ENCODE assay signal across 26 mouse cellular contexts in genomic region chr6:105143870-105144269, GRCm38 (mm10).
DNase-seq lines count a peak whose midpoint lies in the region; ATAC-seq and TF ChIP-seq lines count a peak whose summit lies in the region.
"Had no signal": no experiment of that assay in that cellular context is flagged by ENCODE, and none has a peak within 500 bp of the region (broad histone marks: within the 10 kb centered on the region; RNA-seq: fewer than 3 reads in every experiment).

No protein-coding gene starts in this region.

- no peak overlapping the region for H3K4me2 ChIP-seq in midbrain, embryonic 14.5 days (ENCODE audit: low read length)
- H3K4me2 ChIP-seq: forebrain, embryonic 15.5 days; heart, embryonic 15.5 days; limb, embryonic 12.5 days; liver, embryonic 15.5 days; lung, embryonic 14.5 days; neural tube, embryonic 12.5 days had no signal

- H3K4me3 ChIP-seq in left cerebral cortex, adult 2 months: no peak overlapping the region
- H3K4me3 ChIP-seq in midbrain, embryonic 14.5 days (replicated peaks; ENCODE audit: low read depth, low read length): no peak overlapping the region
- H3K4me3 ChIP-seq: forebrain, embryonic 15.5 days; heart, embryonic 15.5 days; limb, embryonic 12.5 days; liver, embryonic 15.5 days; midbrain, embryonic 10.5 days; myocyte; neural tube, embryonic 12.5 days had no signal

- no peaks in the 10 kb centered on the region for H3K36me3 ChIP-seq in midbrain, embryonic 14.5 days (ENCODE audit: control insufficient read depth, insufficient read depth, low read length)
- H3K36me3 ChIP-seq: forebrain, embryonic 15.5 days; heart, embryonic 15.5 days; limb, embryonic 12.5 days; liver, embryonic 15.5 days; midbrain, embryonic 10.5 days; neural tube, embryonic 12.5 days had no signal

- H3K9me3 ChIP-seq in midbrain, embryonic 14.5 days (ENCODE audit: control insufficient read depth, low read length): no peaks in the 10 kb centered on the region
- H3K9me3 ChIP-seq: forebrain, embryonic 15.5 days; heart, embryonic 15.5 days; limb, embryonic 12.5 days; liver, embryonic 15.5 days; midbrain, embryonic 10.5 days; neural tube, embryonic 12.5 days had no signal

- H3K27ac ChIP-seq in left cerebral cortex, adult 2 months: no peak overlapping the region
- no peak overlapping the region for H3K27ac ChIP-seq in midbrain, embryonic 14.5 days (replicated peaks; ENCODE audit: low read depth, low read length)
- H3K27ac ChIP-seq: forebrain, embryonic 15.5 days; heart, embryonic 15.5 days; limb, embryonic 12.5 days; liver, embryonic 15.5 days; midbrain, embryonic 10.5 days; neural tube, embryonic 12.5 days had no signal

- no peaks in the 10 kb centered on the region for H3K4me1 ChIP-seq in midbrain, embryonic 14.5 days (ENCODE audit: control insufficient read depth, insufficient read depth, low read length)
- H3K4me1 ChIP-seq: forebrain, embryonic 15.5 days; heart, embryonic 15.5 days; limb, embryonic 12.5 days; liver, embryonic 15.5 days; midbrain, embryonic 10.5 days; neural tube, embryonic 12.5 days had no signal

- TF ChIP-seq CTCF in left cerebral cortex, adult 2 months (IDR thresholded peaks at IDR 0.05): no peak

- WGBS in midbrain, embryonic 14.5 days: 86% methylated on average over 1 of the region's 1 CpGs

- peak; percentile 2 for DNase-seq in left cerebral cortex, adult 11 months (ENCODE audit: low spot score)
- no peak for DNase-seq in left cerebral cortex, postnatal 4 days
- peak; percentile 20 to 59 for DNase-seq in frontal cortex, adult 2 months (ENCODE audit: extremely low spot score in 1 of 2, low spot score in 1 of 2)
- peak; percentile 9 to 30 for DNase-seq in left cerebral cortex, adult 2 months (ENCODE audit: extremely low spot score in 1 of 2, low spot score in 2 of 2)
- DNase-seq in right cerebral cortex, postnatal 25 days: peak; percentile 25
- DNase-seq in midbrain, embryonic 14.5 days: no peak
- DNase-seq in kidney, adult 9 months: no peak
- no peak for DNase-seq in thymus, postnatal 0 days (ENCODE audit: low spot score)
- DNase-seq: adrenal gland, adult 2 months; adrenal gland, postnatal 36 days; B cell, adult 2 months; cerebellum, adult 8-10 months; cerebellum, postnatal 25 days; gastrocnemius, postnatal 14 days; kidney, postnatal 14 days; layer of hippocampus, postnatal 36 days; lung, embryonic 14.5 days had no signal

- intact Hi-C loops in left cerebral cortex, postnatal 4 days (cut with DNase I): no loop called here
- intact Hi-C loops in left cerebral cortex, adult 2 months (cut with DNase I): no loop called here

- H3K27me3 ChIP-seq in midbrain, embryonic 14.5 days (ENCODE audit: control insufficient read depth, insufficient read depth, low read length): no peaks in the 10 kb centered on the region
- H3K27me3 ChIP-seq: forebrain, embryonic 15.5 days; heart, embryonic 15.5 days; limb, embryonic 12.5 days; liver, embryonic 15.5 days; neural tube, embryonic 12.5 days had no signal

- no peak for ATAC-seq in midbrain, embryonic 14.5 days (ENCODE audit: low FRiP score, low TSS enrichment)
- ATAC-seq: activated CD4-positive, CD25-positive, alpha-beta regulatory T cell, adult 4 months; forebrain, embryonic 15.5 days; intestine, embryonic 16.5 days had no signal

- H3K9ac ChIP-seq in midbrain, embryonic 14.5 days (replicated peaks; ENCODE audit: low read length): no peak overlapping the region
- H3K9ac ChIP-seq: forebrain, embryonic 15.5 days; heart, embryonic 15.5 days; limb, embryonic 12.5 days; liver, embryonic 15.5 days; lung, embryonic 14.5 days; neural tube, embryonic 12.5 days had no signal

Comparison
In these comparisons a context has a peak if more than half of its experiments do, and no peak if none do; other contexts are left out.
1. DNase-seq: peak in left cerebral cortex, adult 11 months (single experiment), frontal cortex, adult 2 months (2 of 2), left cerebral cortex, adult 2 months (2 of 2) and right cerebral cortex, postnatal 25 days (single experiment); none in left cerebral cortex, postnatal 4 days (single experiment), midbrain, embryonic 14.5 days (single experiment), kidney, adult 9 months (single experiment) and thymus, postnatal 0 days (single experiment).